ENCODE assay signal across 9 mouse cellular contexts in genomic region chr2:33355558-33355957, GRCm38 (mm10). TPM values are rescaled to one million over a fixed set of nuclear protein-coding genes. Genes with fewer than 3 reads are reported as not detected.
DNase-seq lines count a peak whose midpoint lies in the region; ATAC-seq lines count a peak whose summit lies in the region.
"Had no signal": no experiment of that assay in that cellular context is flagged by ENCODE, and none has a peak within 500 bp of the region (broad histone marks: within the 10 kb centered on the region; RNA-seq: fewer than 3 reads in every experiment).

No protein-coding gene starts in this region.

- intact Hi-C loops in heart, postnatal 10 days (cut with DNase I), result no loop called here

- WGBS in forebrain, embryonic 16.5 days, result 20% methylated on average over 6 of the region's 6 CpGs

- ATAC-seq in forebrain, embryonic 16.5 days, result peak; percentile 94

- H3K9ac ChIP-seq in forebrain, embryonic 16.5 days (replicated peaks; ENCODE audit: low read depth, low read length), result no peak overlapping the region

- peaks cover 24% of the 10 kb centered on the region for H3K4me1 ChIP-seq in forebrain, embryonic 16.5 days (replicated peaks; ENCODE audit: control insufficient read depth, insufficient read depth, low read length)

- no peak overlapping the region for H3K4me2 ChIP-seq in forebrain, embryonic 16.5 days (ENCODE audit: low read length)

- peak; percentile 60 to 71 for DNase-seq in heart, postnatal 10 days
- DNase-seq in heart, adult 8-10 months (ENCODE audit: low spot score), result no peak
- DNase-seq in adrenal gland, postnatal 14 days, result peak; percentile 78
- DNase-seq in layer of hippocampus, adult 9-10 months (ENCODE audit: low spot score), result peak; percentile 64
- DNase-seq in right cerebral cortex, postnatal 14 days, result peak; percentile 76
- DNase-seq in liver, result no peak
- no peak for DNase-seq in yolk sac, embryonic 10.5 days (ENCODE audit: low spot score)

- no peaks in the 10 kb centered on the region for H3K36me3 ChIP-seq in forebrain, embryonic 16.5 days (ENCODE audit: control insufficient read depth, insufficient read depth)

- peak overlapping the region; percentile 78 for H3K27ac ChIP-seq in forebrain, embryonic 16.5 days (ENCODE audit: low read length)

- H3K27me3 ChIP-seq in forebrain, embryonic 16.5 days (replicated peaks; ENCODE audit: control insufficient read depth, insufficient read depth, low read length), result no peaks in the 10 kb centered on the region
- H3K27me3 ChIP-seq: CH12.LX had no signal

- H3K4me3 ChIP-seq in forebrain, embryonic 16.5 days (replicated peaks; ENCODE audit: low read length), result no peak overlapping the region

- no peaks in the 10 kb centered on the region for H3K9me3 ChIP-seq in forebrain, embryonic 16.5 days (ENCODE audit: control insufficient read depth, low read length)

RNA-seq across cellular contexts. Expression of gene Ralgps1, which starts 15.7 kb away (rescaled TPM):
- total RNA-seq in heart, postnatal 10 days (2021), result 1 to 10 TPM; 6.7 to 9.0 TPM
- 1 to 10 TPM; 6.2 to 7.0 (median 6.4) TPM for total RNA-seq in heart, adult 8-10 months (2022)
- 3.7 and 5.2 TPM in 2 replicates for total RNA-seq in adrenal gland, postnatal 14 days (2021)
- 44.8 and 50.4 TPM in 2 replicates for polyA plus RNA-seq in forebrain, embryonic 16.5 days (2015; fragmentation: Nextera tagmentation; extraction: Ambion mirVana)

Comparison
In these comparisons a context has a peak if more than half of its experiments do, and no peak if none do; other contexts are left out.
1. DNase-seq: peak in heart, postnatal 10 days (2 of 2), adrenal gland, postnatal 14 days (single experiment), layer of hippocampus, adult 9-10 months (single experiment) and right cerebral cortex, postnatal 14 days (single experiment); none in heart, adult 8-10 months (single experiment), liver (single experiment) and yolk sac, embryonic 10.5 days (single experiment).